Mouse (Mus musculus) WW6 (cell line): Measurements from ENCODE around the gene Olfr323.
A peak's percentile ranks its signal among the peaks of the same experiment; 100 is the strongest.

Source experiments
- DNase-seq: peaks from one replicate; pipeline ENCODE4 v3.0.0-alpha.2; 2013; ENCODE audit warnings: low read depth, low spot score

The Olfr323 gene

DNA sequence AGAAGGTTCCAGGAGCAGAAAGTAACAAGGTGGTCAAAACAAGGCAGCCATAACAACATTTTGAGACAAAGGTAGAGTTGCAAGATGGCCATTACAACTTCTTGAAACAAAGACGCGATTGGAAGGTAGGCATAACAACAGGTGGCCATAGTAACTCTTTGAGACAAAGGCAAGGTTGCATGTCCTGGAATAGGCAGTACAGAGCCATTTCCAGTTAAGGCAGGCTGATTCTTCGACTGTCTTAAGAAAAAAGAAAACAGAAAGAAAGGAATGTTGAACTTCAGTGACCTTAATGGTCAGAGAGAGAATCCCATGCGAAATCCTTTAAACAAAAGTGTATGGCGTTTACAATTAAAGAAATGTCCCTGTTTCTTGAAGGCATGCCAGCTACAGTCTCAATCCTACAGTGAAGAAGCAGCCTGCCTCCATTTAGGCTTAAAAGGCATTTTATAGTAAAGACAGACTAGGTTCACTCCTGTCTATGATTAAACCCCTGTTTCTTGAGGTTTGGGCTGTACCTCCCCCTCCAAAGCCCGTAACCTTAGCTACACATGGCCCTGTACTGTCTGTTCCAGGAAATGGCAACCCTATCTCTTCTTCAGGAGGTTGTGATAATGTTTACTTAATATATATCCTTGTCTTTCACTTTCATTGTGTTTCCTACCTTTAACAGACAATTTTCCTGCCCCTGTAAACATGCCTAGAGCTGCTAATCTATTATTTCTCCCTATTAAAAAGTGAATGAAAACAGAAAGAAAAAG is 27.3 kb downstream of the Olfr323 start:
- no peak for DNase-seq

DNA sequence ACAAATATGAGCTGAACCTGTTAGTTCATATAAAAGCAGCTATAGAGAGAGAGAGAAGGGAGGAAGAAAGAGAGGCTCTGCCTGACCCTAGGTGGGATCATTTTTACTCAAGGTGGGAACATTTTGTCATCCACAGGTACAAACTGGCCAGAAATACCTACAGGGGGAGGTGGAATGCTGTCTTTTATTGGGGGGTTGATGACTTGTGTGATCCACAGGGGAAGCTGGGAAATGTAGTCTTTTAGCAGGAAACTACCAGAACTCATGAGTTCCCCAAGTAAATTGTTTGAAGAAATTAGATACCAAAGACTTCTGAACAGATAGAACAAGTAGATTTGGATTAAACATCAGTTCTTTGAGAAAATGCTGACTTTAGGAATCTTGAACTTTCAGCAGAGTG is 28.2 kb downstream of the Olfr323 start:
- DNase-seq: no peak

DNA sequence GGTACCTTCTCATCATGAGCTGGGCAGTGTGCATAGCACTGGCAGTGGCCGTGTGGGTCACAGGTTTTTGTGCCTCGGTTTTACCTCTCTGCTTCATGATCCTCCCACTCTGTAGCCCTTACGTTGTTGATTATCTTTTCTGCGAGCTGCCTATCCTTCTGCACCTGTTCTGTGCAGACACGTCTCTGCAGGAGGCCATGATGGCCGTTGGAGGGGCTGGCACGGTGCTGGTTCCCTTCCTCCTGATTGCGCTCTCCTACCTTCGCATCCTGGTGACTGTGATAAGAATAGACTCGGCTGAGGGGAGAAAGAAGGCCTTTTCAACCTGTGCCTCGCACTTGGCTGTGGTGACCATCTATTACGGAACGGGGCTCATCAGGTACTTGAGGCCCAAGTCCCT is 32.5 kb downstream of the Olfr323 start:
- no peak for DNase-seq

DNA sequence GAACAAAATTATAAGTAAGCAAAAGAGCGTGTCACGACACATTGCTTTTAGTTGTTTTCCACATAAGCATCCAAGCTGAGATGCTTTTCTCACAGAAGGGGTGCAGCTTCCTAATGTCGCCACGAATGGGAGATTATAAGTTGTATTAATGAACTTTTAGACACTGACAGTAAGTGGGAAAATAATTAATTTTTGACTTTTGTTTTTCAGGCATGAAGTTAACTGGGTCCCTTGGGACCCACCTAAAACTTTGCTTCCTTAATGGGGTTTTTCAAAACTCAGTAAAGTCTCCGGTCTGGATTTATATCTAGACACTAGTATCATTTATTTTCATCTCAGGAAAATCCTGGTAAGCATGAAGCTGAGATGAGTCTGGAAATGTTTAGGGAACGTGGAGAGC is 35.5 kb downstream of the Olfr323 start, which contains the start of gene Olfr324:
Gene Olfr324, plus strand, starts transcription at position 301 of the 400 bp plus-strand sequence.
- no peak for DNase-seq

DNA sequence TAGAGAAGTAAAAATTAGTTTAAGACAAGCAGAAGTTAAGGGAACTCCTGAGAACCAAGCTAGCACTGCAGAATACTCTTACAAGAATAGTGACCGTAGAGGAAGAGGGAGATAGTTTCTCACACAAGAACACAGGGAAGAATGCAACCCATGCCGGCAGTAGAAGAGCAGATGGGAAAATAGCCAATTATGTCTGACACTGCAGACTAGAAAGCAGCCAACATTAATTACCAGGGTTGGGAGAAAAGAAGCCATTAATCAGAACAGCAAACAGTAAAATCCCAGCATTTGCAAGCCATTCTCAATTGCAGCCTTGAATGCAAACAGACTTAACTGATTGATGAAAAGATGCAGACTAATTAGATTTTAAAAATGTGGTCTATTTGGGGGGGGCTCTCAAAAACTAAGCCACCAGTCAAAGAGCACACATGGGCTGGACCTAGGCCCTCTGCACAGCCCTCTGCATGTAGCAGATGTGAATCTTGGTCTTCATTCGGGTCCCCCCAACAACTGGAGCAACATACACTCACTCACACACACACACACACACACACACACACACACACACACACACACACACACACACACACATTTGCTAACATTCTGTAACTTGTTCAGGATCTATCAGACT is 41.6 kb downstream of the Olfr323 start:
- no peak for DNase-seq

DNA sequence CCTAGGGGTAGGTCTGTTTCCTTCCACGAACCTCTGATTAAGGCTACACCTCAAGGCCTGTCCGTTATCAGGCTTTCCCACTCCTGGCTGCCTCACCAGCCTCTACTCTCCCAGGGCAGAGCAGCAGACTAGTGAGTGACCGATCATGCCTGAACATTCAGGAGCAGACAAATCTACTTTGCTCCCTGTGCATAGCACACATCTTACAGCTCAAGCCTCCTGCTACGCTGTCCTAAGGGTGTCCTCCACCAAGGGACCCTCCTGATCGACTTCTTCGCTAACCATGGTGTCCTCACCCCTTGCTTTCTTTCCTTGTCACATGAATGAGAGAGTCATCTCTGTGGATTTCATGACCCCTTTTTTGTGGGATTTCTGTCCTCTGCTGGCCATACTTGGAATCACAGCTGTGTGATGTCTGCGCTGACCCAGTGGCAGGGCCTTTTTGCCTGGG is 42.4 kb downstream of the Olfr323 start:
- DNase-seq: peak; percentile 11

DNA sequence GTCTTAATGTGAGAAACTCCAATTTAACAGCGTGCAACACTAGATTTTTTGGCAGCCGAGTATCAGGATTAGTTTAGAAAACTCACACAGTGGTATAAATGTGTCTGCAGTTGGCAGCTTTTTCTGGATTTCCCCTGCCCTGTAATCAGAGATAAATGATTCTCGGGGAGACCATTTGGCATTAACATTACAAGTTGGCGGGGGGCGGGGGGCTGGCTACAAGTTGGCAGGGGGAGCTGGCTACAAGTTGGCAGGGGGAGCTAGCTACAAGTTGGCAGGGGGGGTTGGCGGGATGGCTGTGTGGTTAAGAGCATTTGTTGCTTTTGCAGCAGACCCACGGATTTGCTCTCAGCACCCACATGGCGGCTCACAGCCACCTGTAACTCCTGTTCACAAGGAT is 51.7 kb downstream of the Olfr323 start:
- no peak for DNase-seq

DNA sequence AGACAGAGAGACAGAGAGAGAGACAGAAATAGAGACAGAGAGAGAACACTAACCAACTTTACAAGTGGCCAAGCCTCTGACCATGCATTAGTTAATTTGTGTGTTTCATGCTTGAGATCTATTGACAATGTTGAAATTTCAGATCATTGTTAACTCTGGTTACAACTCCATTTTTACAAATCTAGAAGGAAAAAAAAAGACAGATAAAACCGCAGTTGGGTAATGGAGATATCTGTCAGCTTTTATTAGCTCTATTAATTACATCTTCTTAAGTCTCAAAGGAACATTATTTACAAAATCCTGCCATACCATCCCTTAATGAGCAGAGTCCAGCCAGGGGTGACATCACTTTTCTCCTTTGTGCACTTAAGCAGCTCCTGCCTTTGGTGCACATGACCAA is 52.9 kb downstream of the Olfr323 start, which contains the start of gene Olfr325:
Gene Olfr325, plus strand, starts transcription at position 301 of the 400 bp plus-strand sequence.
- DNase-seq: no peak
